Mouse (Mus musculus): Measurements from ENCODE around the gene Ldlrad3.

- TF ChIP-seq MYOD1 (IDR thresholded peaks at IDR 0.05; ENCODE audit: control insufficient read depth, insufficient read length, low read depth) (no peak), CTCF (IDR thresholded peaks at IDR 0.05; ENCODE audit: control insufficient read depth, insufficient read depth, insufficient read length) (no peak), MAX (IDR thresholded peaks at IDR 0.05) (no peak), MYOG (IDR thresholded peaks at IDR 0.05; ENCODE audit: control insufficient read depth, extremely low read depth, insufficient read length) (no peak), USF1 (IDR thresholded peaks at IDR 0.05; ENCODE audit: low read depth) (no peak), CEBPB (IDR thresholded peaks at IDR 0.05; ENCODE audit: low read depth) (no peak), FOSL1 (IDR thresholded peaks at IDR 0.05; ENCODE audit: insufficient read depth, low read length, poor library complexity, severe bottlenecking) (no peak)
These were observed 235.3 kb downstream of the Ldlrad3 start for GRCm38 (mm10) chr2:101950716-101951520.
